Mouse (Mus musculus): Measurements from ENCODE around the gene Tnf. TPM values are rescaled to one million over a fixed set of nuclear protein-coding genes. Genes with fewer than 3 reads are reported as not detected.

The Tnf gene
- total and polyA plus RNA-seq, 3 experiments: 0.34 to 0.80 TPM; not detected in 1

DNA sequence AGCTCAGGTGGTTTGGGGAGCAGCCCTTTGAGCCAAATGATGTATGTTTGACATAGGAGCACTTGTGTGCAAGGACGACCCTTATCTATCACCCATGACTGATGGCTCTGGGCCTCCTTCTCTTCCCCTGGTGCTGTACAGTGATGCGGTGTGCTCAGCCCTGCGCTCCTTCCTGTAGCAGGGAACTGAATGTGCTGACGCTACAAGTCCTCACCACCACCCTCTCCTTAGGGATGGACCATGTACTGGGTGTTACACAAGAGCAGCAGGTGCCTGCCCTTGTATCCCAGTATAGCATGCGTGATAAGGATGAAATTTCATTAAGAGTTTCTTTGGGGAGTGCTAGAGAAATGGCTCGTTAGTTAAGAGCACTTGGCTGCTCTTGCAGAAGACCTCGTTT, 45.3 kb upstream of the Tnf start:
- 62% methylated on average over 7 of the region's 7 CpGs for WGBS
- H3K36me3 ChIP-seq (ENCODE audit: control insufficient read depth, insufficient read depth, low read length): peaks cover 26% of the 10 kb centered on the region
- H3K27ac ChIP-seq: no peak overlapping the region
- peaks cover 14% of the 10 kb centered on the region for H3K4me1 ChIP-seq (ENCODE audit: control insufficient read depth, insufficient read depth, low read length)
- no peaks in the 10 kb centered on the region for H3K27me3 ChIP-seq (ENCODE audit: control insufficient read depth, insufficient read depth, low read length)
- H3K4me3 ChIP-seq: no peak overlapping the region
- peaks cover 4% of the 10 kb centered on the region for H3K79me2 ChIP-seq (replicated peaks; ENCODE audit: control insufficient read depth, insufficient read depth, low read length)
- DNase-seq: no peak
- intact Hi-C loops (cut with DNase I): loop anchor here (10.0 kb wide), 1 partner anchor 412 kb away; the partner anchor contains the start of genes Dxo and Stk19
- TF ChIP-seq CTCF (IDR thresholded peaks at IDR 0.05) (no peak), POLR2A (IDR thresholded peaks at IDR 0.05; ENCODE audit: insufficient read depth, low read depth, low read length) (no peak), EP300 (IDR thresholded peaks at IDR 0.05; ENCODE audit: insufficient read depth, low read depth, low read length) (no peak)
- no peak overlapping the region for H3K9ac ChIP-seq (ENCODE audit: low read depth, low read length)

- H3K27ac ChIP-seq: no peak overlapping the region
- no peak for DNase-seq
- intact Hi-C loops (cut with DNase I): loop anchor here (10.0 kb wide), 1 partner anchor 411 kb away; the partner anchor contains the start of genes Dxo and Stk19
- peaks cover 4% of the 10 kb centered on the region for H3K79me2 ChIP-seq (replicated peaks; ENCODE audit: control insufficient read depth, insufficient read depth, low read length)
- no peaks in the 10 kb centered on the region for H3K27me3 ChIP-seq (ENCODE audit: control insufficient read depth, insufficient read depth, low read length)
- no peak overlapping the region for H3K9ac ChIP-seq (ENCODE audit: low read depth, low read length)
- H3K4me3 ChIP-seq: no peak overlapping the region
- 58% methylated on average over 15 of the region's 15 CpGs for WGBS
- H3K4me1 ChIP-seq (ENCODE audit: control insufficient read depth, insufficient read depth, low read length): peaks cover 14% of the 10 kb centered on the region
- peaks cover 26% of the 10 kb centered on the region for H3K36me3 ChIP-seq (ENCODE audit: control insufficient read depth, insufficient read depth, low read length)
- TF ChIP-seq POLR2A (IDR thresholded peaks at IDR 0.05; ENCODE audit: insufficient read depth, low read depth, low read length) (no peak), CTCF (IDR thresholded peaks at IDR 0.05) (peak; percentile 64)
These were observed 44.2 kb upstream of the Tnf start for GRCm38 (mm10) chr17:35245731-35246623.

- TF ChIP-seq EP300 (IDR thresholded peaks at IDR 0.05; ENCODE audit: insufficient read depth, low read depth, low read length) (no peak), POLR2A (IDR thresholded peaks at IDR 0.05; ENCODE audit: insufficient read depth, low read depth, low read length) (no peak), CTCF (IDR thresholded peaks at IDR 0.05) (no peak)
- no peak overlapping the region for H3K4me3 ChIP-seq
- H3K27ac ChIP-seq: no peak overlapping the region
- H3K36me3 ChIP-seq (ENCODE audit: control insufficient read depth, insufficient read depth, low read length): peaks cover 26% of the 10 kb centered on the region
- H3K9ac ChIP-seq (ENCODE audit: low read depth, low read length): no peak overlapping the region
- H3K79me2 ChIP-seq (replicated peaks; ENCODE audit: control insufficient read depth, insufficient read depth, low read length): peaks cover 4% of the 10 kb centered on the region
- H3K4me1 ChIP-seq (ENCODE audit: control insufficient read depth, insufficient read depth, low read length): peaks cover 18% of the 10 kb centered on the region
- intact Hi-C loops (cut with DNase I): loop anchor here (5.0 to 10.0 kb wide), 2 partner anchors 243 to 410 kb away; partner anchors contain the start of genes Dxo, Stk19 and Vars
- WGBS: 34% methylated on average over 2 of the region's 2 CpGs
- DNase-seq: no peak
- H3K27me3 ChIP-seq (ENCODE audit: control insufficient read depth, insufficient read depth, low read length): no peaks in the 10 kb centered on the region
These were observed 43.2 kb upstream of the Tnf start for GRCm38 (mm10) chr17:35244999-35245398.

GRCm38 (mm10) chr17:35243086-35243485, 41.3 kb upstream of the Tnf start:
- Histone ChIP-seq H3K27me3 (ENCODE audit: control insufficient read depth, insufficient read depth, low read length) (no peaks in the 10 kb centered on the region), H3K9ac (ENCODE audit: low read depth, low read length) (peak overlapping the region; percentile 91), H3K4me1 (ENCODE audit: control insufficient read depth, insufficient read depth, low read length) (peaks cover 18% of the 10 kb centered on the region), H3K4me3 (peak overlapping the region; percentile 77), H3K27ac (peak overlapping the region; percentile 98), H3K36me3 (ENCODE audit: control insufficient read depth, insufficient read depth, low read length) (peaks cover 26% of the 10 kb centered on the region), H3K79me2 (replicated peaks; ENCODE audit: control insufficient read depth, insufficient read depth, low read length) (peaks cover 4% of the 10 kb centered on the region)
- TF ChIP-seq EP300 (IDR thresholded peaks at IDR 0.05; ENCODE audit: insufficient read depth, low read depth, low read length) (no peak), CTCF (IDR thresholded peaks at IDR 0.05) (no peak), POLR2A (IDR thresholded peaks at IDR 0.05; ENCODE audit: insufficient read depth, low read depth, low read length) (no peak)
- WGBS: 1% methylated on average over 16 of the region's 16 CpGs
- peak; percentile 63 to 68 for DNase-seq
- intact Hi-C loops (cut with DNase I): loop anchor here (5.0 to 10.0 kb wide), 2 partner anchors 241 to 408 kb away; partner anchors contain the start of genes Dxo, Stk19 and Vars

GRCm38 (mm10) chr17:35242015-35242941, 40.5 kb upstream of the Tnf start:
- TF ChIP-seq POLR2A (IDR thresholded peaks at IDR 0.05; ENCODE audit: insufficient read depth, low read depth, low read length): no peak; the same call in 1 of the 2 replicates
- peak; percentile 24; the same call in 1 of the 2 replicates for TF ChIP-seq EP300 (IDR thresholded peaks at IDR 0.05; ENCODE audit: insufficient read depth, low read depth, low read length)
- TF ChIP-seq CTCF (IDR thresholded peaks at IDR 0.05): peak; percentile 29

More at GRCm38 (mm10) chr17:35242015-35242941, 40.5 kb upstream of the Tnf start:
- Histone ChIP-seq H3K27ac (peak overlapping the region; percentile 98), H3K4me3 (peak overlapping the region; percentile 77), H3K9ac (ENCODE audit: low read depth, low read length) (peak overlapping the region; percentile 91), H3K79me2 (replicated peaks; ENCODE audit: control insufficient read depth, insufficient read depth, low read length) (peaks cover 4% of the 10 kb centered on the region), H3K36me3 (ENCODE audit: control insufficient read depth, insufficient read depth, low read length) (peaks cover 21% of the 10 kb centered on the region), H3K27me3 (ENCODE audit: control insufficient read depth, insufficient read depth, low read length) (no peaks in the 10 kb centered on the region), H3K4me1 (ENCODE audit: control insufficient read depth, insufficient read depth, low read length) (peaks cover 18% of the 10 kb centered on the region)
- DNase-seq: peak; percentile 61 to 64
- under 1% methylated on average over 55 of the region's 55 CpGs for WGBS
- intact Hi-C loops (cut with DNase I): loop anchor here (5.0 to 10.0 kb wide), 2 partner anchors 240 to 407 kb away; partner anchors contain the start of genes Dxo, Stk19 and Vars
